Mouse (Mus musculus) lung, embryonic 16.5 days (tissue): ENCODE results near the gene Pgp. TPM values are rescaled to one million over a fixed set of nuclear protein-coding genes. Genes with fewer than 3 reads are reported as not detected.

Experiments used
- ATAC-seq: fragments of 200-750 bp; cut with Nextera tagmentation; 2 replicates; pipeline ENCODE4 v1.8.0; 2017; ENCODE audit warnings: low read depth, mild to moderate bottlenecking, moderate library complexity
- H3K27ac ChIP-seq: fragments of 300-500 bp; sonication (generic); 2 replicates; pipeline ENCODE4 v1.5.1; 2014; ENCODE audit warnings: mild to moderate bottlenecking, control low read depth, low read length
- H3K27me3 ChIP-seq: fragments of 300-500 bp; sonication (generic); 2 replicates; pipeline ENCODE4 v1.6.1; 2014; ENCODE audit warnings: low read depth, low read length, mixed read lengths; ENCODE audit not compliant: control insufficient read depth, insufficient read depth
- H3K36me3 ChIP-seq: fragments of 300-500 bp; sonication (generic); 2 replicates; pipeline ENCODE4 v1.6.1; 2014; ENCODE audit warnings: low read length; ENCODE audit not compliant: control insufficient read depth, insufficient read depth
- H3K4me1 ChIP-seq: fragments of 300-500 bp; sonication (generic); replicated peaks from 2 replicates; pipeline ENCODE4 v1.6.1; 2014; ENCODE audit warnings: low read length, mixed read lengths; ENCODE audit not compliant: control insufficient read depth, insufficient read depth
- H3K4me2 ChIP-seq: fragments of 300-500 bp; sonication (generic); 2 replicates; pipeline ENCODE4 v1.6.1; 2014; ENCODE audit warnings: low read depth, low read length, control low read depth
- H3K4me3 ChIP-seq: fragments of 300-500 bp; sonication (generic); 2 replicates; pipeline ENCODE4 v1.5.1; 2014; ENCODE audit warnings: mild to moderate bottlenecking, low read length, control low read depth
- H3K9ac ChIP-seq: fragments of 300-500 bp; sonication (generic); 2 replicates; pipeline ENCODE4 v1.6.1; 2014; ENCODE audit warnings: low read length, control low read depth
- H3K9me3 ChIP-seq: fragments of 300-500 bp; sonication (generic); 2 replicates; pipeline ENCODE4 v1.6.1; 2016; ENCODE audit warnings: low read length; ENCODE audit not compliant: control insufficient read depth
- WGBS: fragments of 180-500 bp; shearing (Covaris S2); extraction: QIAGEN DNeasy Blood & Tissue Kit; methylation state at CpG from one replicate; pipeline ENCODE4 v1.1.7; 2014; 5-methylcytosine and 5-hydroxymethylcytosine counted together
- polyA plus RNA-seq: library from polyadenylated mRNA; unstranded; fragments of >200 nt; fragmentation: Nextera tagmentation; extraction: Ambion mirVana; gene quantifications from 2 replicates; pipeline ENCODE4 v1.2.1, GENCODE M21; 2015

Pgp gene
- polyA plus RNA-seq, 1 experiment from 2014 or later = 50.6 TPM

- peak; percentile 40; the same call in 1 of the 2 replicates for ATAC-seq
- no peaks in the 10 kb centered on the region for H3K27me3 ChIP-seq
- no peaks in the 10 kb centered on the region for H3K9me3 ChIP-seq
- H3K4me2 ChIP-seq = peak overlapping the region; percentile 43; the same call in 1 of the 2 replicates
- H3K4me3 ChIP-seq = peak overlapping the region; percentile 3; the same call in 1 of the 2 replicates
- H3K27ac ChIP-seq = no peak overlapping the region
- WGBS = 29% methylated on average over 36 of the region's 36 CpGs
- peaks cover 31% of the 10 kb centered on the region for H3K36me3 ChIP-seq
- H3K4me1 ChIP-seq = 0 out of 2 replicates have a peak, but pooled peaks cover 2% of the 10 kb centered on the region
- peak overlapping the region; percentile 57; the same call in 1 of the 2 replicates for H3K9ac ChIP-seq
These were observed 36.3 kb downstream of the Pgp start for GRCm38 (mm10) chr17:24506332-24507070.

- Histone ChIP-seq H3K4me1 (0 out of 2 replicates have a peak, but pooled peaks cover 2% of the 10 kb centered on the region), H3K4me2 (no peak overlapping the region), H3K27me3 (no peaks in the 10 kb centered on the region), H3K27ac (no peak overlapping the region), H3K36me3 (peaks cover 37% of the 10 kb centered on the region), H3K9ac (no peak overlapping the region), H3K9me3 (no peaks in the 10 kb centered on the region), H3K4me3 (no peak overlapping the region)
- peak; percentile 6; the same call in 1 of the 2 replicates for ATAC-seq
- WGBS = 38% methylated on average over 18 of the region's 19 CpGs
These were observed 37.0 kb downstream of the Pgp start for GRCm38 (mm10) chr17:24507129-24507664.

DNA sequence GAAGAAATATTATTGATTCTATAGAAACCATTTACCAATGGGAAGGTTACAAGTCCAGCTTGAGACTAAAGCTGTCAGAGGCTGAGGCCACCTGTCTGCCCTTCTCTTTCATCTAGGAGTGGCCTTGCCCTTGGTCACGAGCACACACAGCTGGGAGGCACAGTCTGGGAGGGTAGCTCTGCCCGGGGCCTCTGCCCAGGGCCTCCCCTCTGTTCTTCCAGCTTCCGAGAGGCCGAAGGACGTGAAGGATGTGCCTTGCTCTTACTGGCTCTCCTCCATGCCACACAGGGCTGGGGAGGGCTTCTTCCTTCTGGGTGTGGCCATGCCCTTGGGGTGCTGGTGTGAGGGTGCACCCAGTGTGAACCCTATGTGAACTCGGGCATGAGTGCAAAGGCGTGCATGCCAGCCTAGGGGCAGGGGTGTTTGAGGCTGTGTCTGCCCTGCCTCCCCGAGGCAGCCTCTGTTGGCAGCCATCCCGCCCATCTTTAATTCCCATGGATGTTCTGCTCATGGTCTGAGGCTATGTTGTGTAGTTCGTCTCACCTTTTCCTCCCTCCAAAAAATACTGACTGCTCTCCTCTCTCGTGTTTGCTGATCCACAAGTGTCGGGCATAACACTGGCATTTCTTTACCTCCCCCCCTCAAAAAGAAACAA, 37.7 kb downstream of the Pgp start:
- no peak for ATAC-seq
- Histone ChIP-seq H3K4me3 (no peak overlapping the region), H3K9me3 (no peaks in the 10 kb centered on the region), H3K9ac (no peak overlapping the region), H3K27me3 (no peaks in the 10 kb centered on the region), H3K36me3 (peaks cover 37% of the 10 kb centered on the region), H3K4me1 (0 out of 2 replicates have a peak, but pooled peaks cover 2% of the 10 kb centered on the region), H3K4me2 (no peak overlapping the region), H3K27ac (no peak overlapping the region)
- WGBS = 75% methylated on average over 12 of the region's 12 CpGs

DNA sequence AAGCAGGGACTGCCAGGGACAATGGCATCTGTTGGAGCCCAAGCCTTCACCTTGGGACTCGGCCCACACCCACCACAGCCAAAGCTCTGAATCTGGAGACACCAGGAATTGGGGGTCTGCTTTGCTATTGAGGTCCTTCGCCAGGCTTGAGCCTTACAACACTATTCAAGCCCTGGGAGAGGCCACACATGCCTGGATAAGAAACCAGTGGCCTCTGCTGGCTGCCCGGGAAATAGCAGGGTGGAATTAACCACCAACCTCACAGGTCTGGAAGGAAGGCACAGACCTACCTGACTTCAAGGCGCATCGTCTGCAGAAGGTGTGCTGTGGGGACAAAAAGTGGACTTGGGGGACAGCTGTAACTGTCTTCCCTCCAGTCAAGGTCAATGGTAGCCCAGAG, 43.4 kb downstream of the Pgp start:
- Histone ChIP-seq H3K27me3 (no peaks in the 10 kb centered on the region), H3K27ac (no peak overlapping the region), H3K9me3 (no peaks in the 10 kb centered on the region), H3K36me3 (peaks cover 53% of the 10 kb centered on the region), H3K9ac (peak overlapping the region; percentile 59; the same call in 1 of the 2 replicates), H3K4me3 (peak overlapping the region; percentile 34), H3K4me2 (peak overlapping the region; percentile 49), H3K4me1 (no peaks in the 10 kb centered on the region)
- 45% methylated on average over 5 of the region's 5 CpGs for WGBS
- ATAC-seq = peak; percentile 59; the same call in 1 of the 2 replicates

GRCm38 (mm10) chr17:24514270-24515257, 44.4 kb downstream of the Pgp start:
- Histone ChIP-seq H3K4me3 (peak overlapping the region; percentile 34), H3K27me3 (no peaks in the 10 kb centered on the region), H3K9ac (peak overlapping the region; percentile 59), H3K4me2 (peak overlapping the region; percentile 49), H3K4me1 (no peaks in the 10 kb centered on the region), H3K27ac (peak overlapping the region; percentile 81), H3K9me3 (no peaks in the 10 kb centered on the region), H3K36me3 (peaks cover 48% of the 10 kb centered on the region)
- WGBS = 78% methylated on average over 24 of the region's 24 CpGs
- peak; percentile 73 for ATAC-seq

DNA sequence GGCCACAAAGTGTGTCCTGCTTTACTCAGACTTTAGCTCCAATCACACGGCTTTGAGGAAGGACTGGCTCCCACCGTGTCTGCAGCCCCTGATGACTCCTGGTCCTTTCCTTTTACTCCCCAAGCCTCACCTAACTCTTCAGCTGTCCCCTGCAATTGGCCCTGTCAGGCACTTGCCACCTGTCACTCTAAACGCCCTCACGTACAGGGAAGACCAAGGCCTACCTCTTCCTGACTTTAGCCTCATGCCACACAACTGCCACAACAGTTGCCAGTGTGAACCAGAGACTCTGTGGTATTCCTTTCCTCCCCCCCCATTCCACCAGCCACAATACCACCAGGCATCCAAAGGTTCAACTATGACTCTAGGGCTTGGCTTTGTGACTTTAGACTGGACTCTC, 50.3 kb downstream of the Pgp start:
- WGBS = 83% methylated on average over 4 of the region's 4 CpGs
- Histone ChIP-seq H3K27ac (no peak overlapping the region), H3K9ac (no peak overlapping the region), H3K27me3 (no peaks in the 10 kb centered on the region), H3K4me2 (no peak overlapping the region), H3K36me3 (peaks cover 26% of the 10 kb centered on the region), H3K4me1 (peaks cover 5% of the 10 kb centered on the region), H3K4me3 (no peak overlapping the region), H3K9me3 (no peaks in the 10 kb centered on the region)
- ATAC-seq = no peak

Other genes with a start within 250 kb of the Pgp start
- gene Tedc2, start 249.5 kb upstream of the Pgp start, polyA plus RNA-seq = 11.3 and 13.0 TPM in 2 replicates
- gene Ccnf, start 218.9 kb upstream of the Pgp start, polyA plus RNA-seq = 75.2 and 81.5 TPM in 2 replicates
- 0.34 and 0.55 TPM in 2 replicates for gene Abca17, start 119.3 kb upstream of the Pgp start, polyA plus RNA-seq
- 40.8 and 48.4 TPM in 2 replicates for gene Abca3, start 118.4 kb upstream of the Pgp start, polyA plus RNA-seq
- gene Rnps1, start 55.8 kb upstream of the Pgp start, polyA plus RNA-seq = 226 and 246 TPM in 2 replicates
- gene Eci1, start 43.8 kb upstream of the Pgp start, polyA plus RNA-seq = 97.4 and 102 TPM in 2 replicates
- gene Dnase1l2, start 27.3 kb upstream of the Pgp start, polyA plus RNA-seq = 1.6 and 2.8 TPM in 2 replicates
- 28.8 and 30.5 TPM in 2 replicates for gene E4f1, start 79 bp upstream of the Pgp start, polyA plus RNA-seq
- not detected in 2 replicates for gene Bricd5, start 3.5 kb downstream of the Pgp start, polyA plus RNA-seq
- 28.1 and 29.8 TPM in 2 replicates for gene Mlst8, start 8.7 kb downstream of the Pgp start, polyA plus RNA-seq
- 0.59 and 0.96 TPM in 2 replicates for gene Caskin1, start 18.2 kb downstream of the Pgp start, polyA plus RNA-seq
- 90.9 and 93.5 TPM in 2 replicates for gene Traf7, start 57.5 kb downstream of the Pgp start, polyA plus RNA-seq
- gene Rab26, start 63.8 kb downstream of the Pgp start, polyA plus RNA-seq = 2.6 and 4.9 TPM in 2 replicates
- gene Pkd1, start 79.4 kb downstream of the Pgp start, polyA plus RNA-seq = 21.6 and 23.6 TPM in 2 replicates
- gene Tsc2, start 162.2 kb downstream of the Pgp start, polyA plus RNA-seq = 54.0 and 58.2 TPM in 2 replicates
- gene Nthl1, start 162.3 kb downstream of the Pgp start, polyA plus RNA-seq = 17.6 and 17.9 TPM in 2 replicates
- gene Slc9a3r2, start 179.9 kb downstream of the Pgp start, polyA plus RNA-seq = 95.5 and 98.1 TPM in 2 replicates
- 1.1 and 2.3 TPM in 2 replicates for gene Npw, start 188.1 kb downstream of the Pgp start, polyA plus RNA-seq
- 15.0 and 18.1 TPM in 2 replicates for gene Zfp598, start 199.3 kb downstream of the Pgp start, polyA plus RNA-seq
- gene Syngr3, start 219.6 kb downstream of the Pgp start, polyA plus RNA-seq = 1.5 and 1.9 TPM in 2 replicates
- gene Gfer, start 225.8 kb downstream of the Pgp start, polyA plus RNA-seq = 37.2 and 41.9 TPM in 2 replicates
- gene Noxo1, start 225.8 kb downstream of the Pgp start, polyA plus RNA-seq = 4.2 and 4.8 TPM in 2 replicates
- gene Tbl3, start 237.3 kb downstream of the Pgp start, polyA plus RNA-seq = 66.9 and 67.9 TPM in 2 replicates
- 0.35 TPM in 1 of 2 replicates, not detected in the other for gene Rnf151, start 247.7 kb downstream of the Pgp start, polyA plus RNA-seq
- 1,342 and 1,356 TPM in 2 replicates for gene Rps2, start 247.7 kb downstream of the Pgp start, polyA plus RNA-seq